Mouse (Mus musculus): ENCODE measurements around the gene Bcas3. TPM values are rescaled to one million over a fixed set of nuclear protein-coding genes. Genes with fewer than 3 reads are reported as not detected.

Bcas3 gene
- polyA plus RNA-seq, 1 experiment from 2014 or later: 27.7 TPM

- DNase-seq (ENCODE audit: low spot score): no peak
- Histone ChIP-seq H3K27ac (replicated peaks) (peak overlapping the region; percentile 81), H3K9me3 (no peaks in the 10 kb centered on the region), H3K27me3 (replicated peaks; ENCODE audit: low read depth, poor library complexity, severe bottlenecking) (no peaks in the 10 kb centered on the region; the same call in 1 of the 2 replicates), H3K4me1 (peaks cover 87% of the 10 kb centered on the region), H3K4me3 (peak overlapping the region; percentile 26; the same call in 1 of the 2 replicates), H3K36me3 (replicated peaks) (no peaks in the 10 kb centered on the region)
- 58% methylated on average over 4 of the region's 4 CpGs for whole genome bisulfite sequencing
Observed at GRCm38 (mm10) chr11:85641486-85641885, 288.5 kb downstream of the Bcas3 start.

- Histone ChIP-seq H3K36me3 (replicated peaks) (no peaks in the 10 kb centered on the region), H3K9me3 (no peaks in the 10 kb centered on the region), H3K27ac (replicated peaks) (peak overlapping the region; percentile 81), H3K27me3 (replicated peaks; ENCODE audit: low read depth, poor library complexity, severe bottlenecking) (no peaks in the 10 kb centered on the region; the same call in 1 of the 2 replicates), H3K4me3 (no peak overlapping the region), H3K4me1 (peaks cover 82% of the 10 kb centered on the region)
- no peak for DNase-seq (ENCODE audit: low spot score)
- WGBS: 55% methylated on average over 6 of the region's 6 CpGs
Observed at GRCm38 (mm10) chr11:85642591-85642990, 289.6 kb downstream of the Bcas3 start.

GRCm38 (mm10) chr11:85643025-85643424 is 290.1 kb downstream of the Bcas3 start:
- H3K36me3 ChIP-seq (replicated peaks): no peaks in the 10 kb centered on the region
- H3K27me3 ChIP-seq (replicated peaks; ENCODE audit: low read depth, poor library complexity, severe bottlenecking): no peaks in the 10 kb centered on the region; the same call in 1 of the 2 replicates
- H3K9me3 ChIP-seq: no peaks in the 10 kb centered on the region
- H3K4me3 ChIP-seq: no peak overlapping the region
- no peak for DNase-seq (ENCODE audit: low spot score)
- 86% methylated on average over 4 of the region's 4 CpGs for WGBS
- H3K27ac ChIP-seq (replicated peaks): peak overlapping the region; percentile 81
- H3K4me1 ChIP-seq: peaks cover 77% of the 10 kb centered on the region

- no peak for DNase-seq (ENCODE audit: low spot score)
- H3K4me1 ChIP-seq: peaks cover 72% of the 10 kb centered on the region
- H3K36me3 ChIP-seq (replicated peaks): no peaks in the 10 kb centered on the region
- no peaks in the 10 kb centered on the region; the same call in 1 of the 2 replicates for H3K27me3 ChIP-seq (replicated peaks; ENCODE audit: low read depth, poor library complexity, severe bottlenecking)
- H3K4me3 ChIP-seq: no peak overlapping the region
- H3K9me3 ChIP-seq: no peaks in the 10 kb centered on the region
- peak overlapping the region; percentile 63 for H3K27ac ChIP-seq (replicated peaks)
- WGBS: 75% methylated on average over 10 of the region's 10 CpGs
Observed at GRCm38 (mm10) chr11:85643479-85644000, 290.6 kb downstream of the Bcas3 start.

GRCm38 (mm10) chr11:85644027-85644747 is 291.2 kb downstream of the Bcas3 start:
- DNase-seq (ENCODE audit: low spot score): no peak
- Histone ChIP-seq H3K27ac (replicated peaks) (peak overlapping the region; percentile 63), H3K4me3 (no peak overlapping the region), H3K9me3 (no peaks in the 10 kb centered on the region), H3K36me3 (replicated peaks) (no peaks in the 10 kb centered on the region), H3K4me1 (peaks cover 70% of the 10 kb centered on the region), H3K27me3 (replicated peaks; ENCODE audit: low read depth, poor library complexity, severe bottlenecking) (no peaks in the 10 kb centered on the region; the same call in 1 of the 2 replicates)
- 70% methylated on average over 12 of the region's 12 CpGs for WGBS

GRCm38 (mm10) chr11:85644748-85645060 is 291.7 kb downstream of the Bcas3 start:
- Histone ChIP-seq H3K4me3 (no peak overlapping the region), H3K36me3 (replicated peaks) (no peaks in the 10 kb centered on the region), H3K27me3 (replicated peaks; ENCODE audit: low read depth, poor library complexity, severe bottlenecking) (no peaks in the 10 kb centered on the region; the same call in 1 of the 2 replicates), H3K27ac (replicated peaks) (peak overlapping the region; percentile 51; the same call in 1 of the 2 replicates), H3K4me1 (peaks cover 65% of the 10 kb centered on the region), H3K9me3 (no peaks in the 10 kb centered on the region)
- DNase-seq (ENCODE audit: low spot score): no peak
- WGBS: 80% methylated on average over 6 of the region's 6 CpGs

- WGBS: 77% methylated on average over 7 of the region's 7 CpGs
- no peak for DNase-seq (ENCODE audit: low spot score)
- no peaks in the 10 kb centered on the region for H3K9me3 ChIP-seq
- no peak overlapping the region for H3K27ac ChIP-seq (replicated peaks)
- H3K4me3 ChIP-seq: no peak overlapping the region
- H3K27me3 ChIP-seq (replicated peaks; ENCODE audit: low read depth, poor library complexity, severe bottlenecking): no peaks in the 10 kb centered on the region
- H3K4me1 ChIP-seq: peaks cover 59% of the 10 kb centered on the region
- H3K36me3 ChIP-seq (replicated peaks): no peaks in the 10 kb centered on the region
Observed at GRCm38 (mm10) chr11:85645152-85645835, 292.3 kb downstream of the Bcas3 start.

GRCm38 (mm10) chr11:85648893-85649292 is 295.9 kb downstream of the Bcas3 start:
- DNase-seq (ENCODE audit: low spot score): no peak
- H3K4me3 ChIP-seq: no peak overlapping the region
- H3K4me1 ChIP-seq: peaks cover 26% of the 10 kb centered on the region
- H3K27me3 ChIP-seq (replicated peaks; ENCODE audit: low read depth, poor library complexity, severe bottlenecking): no peaks in the 10 kb centered on the region
- H3K36me3 ChIP-seq (replicated peaks): no peaks in the 10 kb centered on the region
- H3K27ac ChIP-seq (replicated peaks): no peak overlapping the region
- no peaks in the 10 kb centered on the region for H3K9me3 ChIP-seq
- 67% methylated on average over 3 of the region's 3 CpGs for WGBS

GRCm38 (mm10) chr11:85649373-85649772 is 296.4 kb downstream of the Bcas3 start:
- H3K27me3 ChIP-seq (replicated peaks; ENCODE audit: low read depth, poor library complexity, severe bottlenecking): no peaks in the 10 kb centered on the region
- DNase-seq (ENCODE audit: low spot score): no peak
- peaks cover 24% of the 10 kb centered on the region for H3K4me1 ChIP-seq
- H3K27ac ChIP-seq (replicated peaks): no peak overlapping the region
- WGBS: 83% methylated on average over 9 of the region's 9 CpGs
- no peak overlapping the region for H3K4me3 ChIP-seq
- H3K9me3 ChIP-seq: no peaks in the 10 kb centered on the region
- no peaks in the 10 kb centered on the region for H3K36me3 ChIP-seq (replicated peaks)

- WGBS: 67% methylated on average over 4 of the region's 4 CpGs
- H3K27me3 ChIP-seq (replicated peaks; ENCODE audit: low read depth, poor library complexity, severe bottlenecking): no peaks in the 10 kb centered on the region
- DNase-seq (ENCODE audit: low spot score): no peak
Observed at GRCm38 (mm10) chr11:85657471-85657870, 304.5 kb downstream of the Bcas3 start.

GRCm38 (mm10) chr11:85660304-85660703 is 307.3 kb downstream of the Bcas3 start:
- 80% methylated on average over 4 of the region's 4 CpGs for WGBS

More at GRCm38 (mm10) chr11:85657471-85657870, 304.5 kb downstream of the Bcas3 start:
- Histone ChIP-seq H3K36me3 (replicated peaks) (no peaks in the 10 kb centered on the region), H3K4me1 (peaks cover 32% of the 10 kb centered on the region), H3K9me3 (no peaks in the 10 kb centered on the region), H3K27ac (replicated peaks) (peak overlapping the region; percentile 14), H3K4me3 (no peak overlapping the region)

GRCm38 (mm10) chr11:85667176-85667575 is 314.2 kb downstream of the Bcas3 start:
- DNase-seq (ENCODE audit: low spot score): no peak
- Histone ChIP-seq H3K36me3 (replicated peaks) (no peaks in the 10 kb centered on the region), H3K4me3 (no peak overlapping the region), H3K9me3 (no peaks in the 10 kb centered on the region), H3K4me1 (peaks cover 76% of the 10 kb centered on the region), H3K27ac (replicated peaks) (peak overlapping the region; percentile 74), H3K27me3 (replicated peaks; ENCODE audit: low read depth, poor library complexity, severe bottlenecking) (no peaks in the 10 kb centered on the region; the same call in 1 of the 2 replicates)
- WGBS: 35% methylated on average over 7 of the region's 7 CpGs

More at GRCm38 (mm10) chr11:85660304-85660703, 307.3 kb downstream of the Bcas3 start:
- H3K4me1 ChIP-seq: peaks cover 45% of the 10 kb centered on the region
- DNase-seq (ENCODE audit: low spot score): no peak
- H3K4me3 ChIP-seq: no peak overlapping the region
- H3K9me3 ChIP-seq: no peaks in the 10 kb centered on the region
- H3K27ac ChIP-seq (replicated peaks): no peak overlapping the region
- no peaks in the 10 kb centered on the region for H3K27me3 ChIP-seq (replicated peaks; ENCODE audit: low read depth, poor library complexity, severe bottlenecking)
- H3K36me3 ChIP-seq (replicated peaks): no peaks in the 10 kb centered on the region
